Mouse (Mus musculus) C2C12 (cell line): ENCODE measurements around the gene Cpne6. TPM values are rescaled to one million over a fixed set of nuclear protein-coding genes. Genes with fewer than 3 reads are reported as not detected.

Experiments
- H3K27me3 ChIP-seq: one replicate; pipeline ENCODE4 v1.6.1; 2011; ENCODE audit not compliant: control insufficient read depth, insufficient read depth, insufficient read length
- H3K36me3 ChIP-seq: one replicate; pipeline ENCODE4 v1.6.1; 2011; ENCODE audit not compliant: control insufficient read depth, insufficient read depth
- H3K4me3 ChIP-seq: one replicate; pipeline ENCODE4 v1.5.1; 2011; ENCODE audit warnings: mild to moderate bottlenecking, control low read depth; ENCODE audit not compliant: poor library complexity, insufficient read depth, severe bottlenecking
- H3K79me2 ChIP-seq: one replicate; pipeline ENCODE4 v1.6.1; 2011; ENCODE audit not compliant: control insufficient read depth, insufficient read depth
- H3K79me3 ChIP-seq: one replicate; pipeline ENCODE4 v1.6.1; 2011; ENCODE audit warnings: low read depth, control low read depth
- H3ac ChIP-seq: one replicate; pipeline ENCODE3; 2011; ENCODE audit warnings: low read depth; ENCODE audit not compliant: control insufficient read depth, insufficient read length
- CEBPB ChIP-seq: IDR thresholded peaks from one replicate; pipeline ENCODE4 v1.6.1; 2011; ENCODE audit warnings: low read depth, mild to moderate bottlenecking, control low read depth, moderate library complexity
- CTCF ChIP-seq: IDR thresholded peaks from one replicate; pipeline ENCODE4 v1.5.1; 2011; ENCODE audit not compliant: control insufficient read depth, insufficient read depth, insufficient read length
- FOSL1 ChIP-seq: IDR thresholded peaks from one replicate; pipeline ENCODE4 v1.8.0; 2011; ENCODE audit warnings: mild to moderate bottlenecking, low read length; ENCODE audit not compliant: poor library complexity, insufficient read depth, severe bottlenecking
- MAX ChIP-seq: IDR thresholded peaks from one replicate; pipeline ENCODE4 v1.6.1; 2011; ENCODE audit warnings: mild to moderate bottlenecking, control low read depth
- MYOD1 ChIP-seq: IDR thresholded peaks from one replicate; pipeline ENCODE4 v1.6.1; 2011; ENCODE audit warnings: low read depth; ENCODE audit not compliant: control insufficient read depth, insufficient read length
- MYOG ChIP-seq: IDR thresholded peaks from one replicate; pipeline ENCODE4 v1.6.1; 2011; ENCODE audit not compliant: control insufficient read depth, insufficient read length; ENCODE audit errors: extremely low read depth
- USF1 ChIP-seq: IDR thresholded peaks from one replicate; pipeline ENCODE4 v1.6.1; 2011; ENCODE audit warnings: low read depth, mild to moderate bottlenecking, control low read depth, moderate library complexity
- polyA plus RNA-seq: library from polyadenylated mRNA; unstranded; fragments of >200 nt; fragmentation: generic; extraction: Trizol; gene quantifications from one replicate; pipeline ENCODE4 v1.2.1, GENCODE M21; 2012; ENCODE audit warnings: missing spikeins

The Cpne6 gene
- polyA plus RNA-seq, 1 experiment, result not detected

DNA sequence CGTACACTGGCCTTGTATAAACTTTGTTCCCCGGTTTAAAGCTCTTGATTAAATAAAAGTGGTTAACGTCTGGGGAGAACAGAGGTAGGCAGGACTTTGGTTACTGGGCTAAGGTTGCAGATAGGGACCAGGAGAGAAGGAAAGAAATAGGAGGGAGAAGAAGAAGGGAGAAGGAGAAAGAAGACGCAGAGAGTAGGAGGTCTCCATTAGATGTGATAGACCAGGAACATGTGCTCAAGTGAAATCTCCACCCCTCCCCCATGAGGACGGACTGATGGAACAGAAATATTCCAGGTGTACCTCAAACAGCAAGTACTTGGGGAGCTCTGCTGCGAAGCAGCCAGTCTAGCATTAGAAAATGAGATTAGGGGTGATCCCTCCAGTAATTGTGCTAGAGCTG is 40.4 kb upstream of the Cpne6 start:
- H3K79me2 ChIP-seq, result no peaks in the 10 kb centered on the region
- no peaks in the 10 kb centered on the region for H3K79me3 ChIP-seq
- peaks cover 39% of the 10 kb centered on the region for H3K27me3 ChIP-seq
- H3ac ChIP-seq, result no peak overlapping the region
- no peak for TF ChIP-seq USF1
- no peak for TF ChIP-seq FOSL1
- TF ChIP-seq CEBPB, result no peak
- H3K4me3 ChIP-seq, result no peak overlapping the region
- no peaks in the 10 kb centered on the region for H3K36me3 ChIP-seq

DNA sequence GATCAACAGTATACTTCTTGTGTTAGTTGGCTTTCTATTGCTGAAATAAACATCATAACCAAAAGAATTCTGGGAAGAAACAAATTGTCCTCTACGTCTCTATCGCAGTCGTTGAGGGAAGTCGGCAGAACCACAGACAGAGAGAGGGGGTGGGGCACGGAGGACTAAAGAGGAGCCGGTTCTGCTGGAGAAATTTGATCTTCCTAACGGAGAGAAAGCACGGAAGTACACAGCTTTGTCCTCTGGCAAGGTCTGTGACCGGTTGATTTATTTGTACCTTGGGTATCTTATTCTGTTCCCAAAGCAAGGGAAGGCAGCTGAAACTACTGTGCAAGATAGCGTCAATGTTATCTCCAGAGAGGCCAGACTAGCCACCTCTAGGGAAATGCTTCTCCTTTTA is 39.4 kb upstream of the Cpne6 start:
- Histone ChIP-seq H3K79me3 (no peaks in the 10 kb centered on the region), H3K4me3 (no peak overlapping the region), H3K79me2 (no peaks in the 10 kb centered on the region), H3K27me3 (peaks cover 39% of the 10 kb centered on the region), H3K36me3 (no peaks in the 10 kb centered on the region), H3ac (no peak overlapping the region)
- no peak for TF ChIP-seq CEBPB
- TF ChIP-seq FOSL1, result no peak
- no peak for TF ChIP-seq MYOG
- TF ChIP-seq CTCF, result no peak
- TF ChIP-seq MAX, result no peak
- no peak for TF ChIP-seq MYOD1
- TF ChIP-seq USF1, result no peak

DNA sequence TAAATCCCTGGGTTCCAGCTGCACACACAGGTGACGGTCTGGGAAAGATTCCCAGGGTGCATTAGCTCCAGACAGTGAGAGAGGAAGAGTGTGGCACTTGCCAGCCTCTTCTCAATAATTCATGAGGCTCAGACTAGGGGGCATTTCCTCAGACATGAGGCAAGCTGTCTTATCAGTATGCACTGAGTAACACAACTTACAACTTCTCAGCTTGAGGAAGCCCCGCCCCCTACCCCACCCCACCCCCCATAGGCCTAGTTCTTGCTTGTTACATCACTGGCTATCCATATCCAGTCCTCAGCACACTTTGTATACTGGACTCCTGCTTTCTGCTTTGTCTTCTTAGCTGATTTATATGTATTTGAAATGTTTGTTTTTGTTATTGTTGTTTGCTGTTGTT is 34.6 kb upstream of the Cpne6 start:
- Histone ChIP-seq H3K79me3 (no peaks in the 10 kb centered on the region), H3ac (no peak overlapping the region), H3K27me3 (peaks cover 5% of the 10 kb centered on the region), H3K79me2 (no peaks in the 10 kb centered on the region), H3K36me3 (no peaks in the 10 kb centered on the region), H3K4me3 (no peak overlapping the region)
- no peak for TF ChIP-seq CEBPB
- TF ChIP-seq FOSL1, result no peak
- no peak for TF ChIP-seq MAX
- TF ChIP-seq CTCF, result no peak
- no peak for TF ChIP-seq MYOD1

DNA sequence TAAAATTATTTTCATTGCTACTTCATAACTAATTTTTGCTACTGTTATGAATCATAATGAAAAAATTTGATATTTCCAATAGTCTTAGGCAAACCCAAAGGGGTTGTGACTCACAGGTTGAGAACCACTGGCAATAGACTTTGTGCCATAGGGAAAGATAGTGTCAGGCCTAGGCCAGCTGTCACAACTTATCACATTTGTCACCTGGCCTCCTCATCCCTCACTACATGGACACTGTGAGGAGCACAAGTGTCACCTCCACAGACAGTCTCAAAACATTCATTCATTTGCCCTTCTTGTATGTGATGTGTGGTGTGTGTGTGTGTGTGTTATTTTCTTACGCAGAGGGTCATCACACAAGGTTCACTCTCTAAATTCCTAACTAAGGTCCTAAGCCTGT is 32.8 kb upstream of the Cpne6 start:
- H3K4me3 ChIP-seq, result no peak overlapping the region
- no peaks in the 10 kb centered on the region for H3K27me3 ChIP-seq
- no peak overlapping the region for H3ac ChIP-seq
- H3K36me3 ChIP-seq, result no peaks in the 10 kb centered on the region
- no peaks in the 10 kb centered on the region for H3K79me3 ChIP-seq
- H3K79me2 ChIP-seq, result no peaks in the 10 kb centered on the region
- TF ChIP-seq CTCF (no peak), MYOD1 (peak; percentile 95)

DNA sequence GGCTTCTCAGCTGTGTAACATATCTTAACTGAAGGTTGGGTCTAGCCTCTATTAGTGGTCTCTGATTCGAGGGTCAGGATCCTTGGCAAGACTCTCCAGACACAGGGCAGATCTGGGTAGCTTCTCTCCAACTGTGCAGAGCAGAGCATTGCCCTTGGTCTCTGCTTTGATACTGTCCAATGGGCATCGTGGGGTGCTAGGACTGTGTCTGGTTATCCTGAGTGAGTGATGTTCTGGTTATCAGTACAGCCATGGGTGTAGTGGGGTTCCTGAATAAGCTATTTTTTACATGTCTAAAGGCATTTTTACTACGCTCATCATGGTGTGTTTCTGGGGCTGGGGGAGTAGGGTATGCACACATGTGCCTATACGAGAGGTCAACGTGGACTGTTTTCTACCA is 32.4 kb upstream of the Cpne6 start:
- no peaks in the 10 kb centered on the region for H3K79me3 ChIP-seq
- no peak overlapping the region for H3K4me3 ChIP-seq
- no peaks in the 10 kb centered on the region for H3K79me2 ChIP-seq
- no peak overlapping the region for H3ac ChIP-seq
- H3K27me3 ChIP-seq, result no peaks in the 10 kb centered on the region
- TF ChIP-seq FOSL1 (no peak), MYOD1 (no peak), USF1 (no peak)
- no peaks in the 10 kb centered on the region for H3K36me3 ChIP-seq

DNA sequence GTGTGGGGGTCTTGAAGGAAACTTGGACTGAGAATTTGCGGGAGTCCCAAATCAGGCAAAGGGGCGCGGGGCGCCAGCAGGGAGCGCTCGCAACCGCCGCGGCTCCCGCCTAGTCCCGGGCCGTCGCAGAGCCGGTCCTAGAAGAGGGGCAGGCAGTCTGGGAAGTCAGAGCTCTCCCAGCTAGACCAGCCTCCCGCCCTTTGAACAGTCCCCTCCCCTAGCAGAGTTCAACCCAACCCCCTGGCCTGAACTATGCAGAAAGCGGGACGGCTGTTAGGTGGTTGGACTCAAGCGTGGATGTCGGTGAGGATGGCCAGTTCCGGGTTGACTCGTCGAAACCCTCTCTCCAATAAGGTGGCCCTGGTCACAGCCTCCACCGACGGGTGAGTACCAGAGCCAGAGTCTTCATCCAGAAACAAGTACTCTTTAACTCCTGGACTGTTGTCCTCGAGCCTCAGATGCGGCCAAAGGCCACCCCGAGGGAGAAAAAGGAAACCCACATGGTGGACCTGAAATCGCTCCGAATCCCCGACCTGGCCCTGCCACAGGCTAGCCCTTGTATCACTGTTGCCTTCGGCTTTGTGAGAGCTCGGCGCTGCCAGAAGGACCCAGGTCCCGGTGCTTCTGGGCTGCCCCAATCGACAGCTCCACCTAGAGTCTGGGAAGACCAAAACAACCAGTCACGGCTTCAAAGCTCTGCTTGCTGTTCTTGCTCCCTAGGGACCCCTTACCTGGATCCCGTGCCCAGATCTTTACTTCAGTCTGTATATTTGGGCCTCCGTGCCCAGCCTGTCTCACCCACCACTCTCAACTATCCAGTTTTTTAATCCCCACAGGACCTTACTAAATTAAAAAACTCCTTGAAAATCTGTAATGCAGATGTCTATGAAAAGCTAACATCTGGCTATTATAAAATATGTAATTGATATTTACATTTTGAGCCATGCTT is 31.3 kb upstream of the Cpne6 start, which contains the start of gene Dhrs4:
Dhrs4 (plus strand) TSS at position 108 of the 949 bp plus-strand sequence.
- Histone ChIP-seq H3ac (peak within 1 kb of the TSS; percentile 65), H3K36me3 (no peaks in the 10 kb centered on the region), H3K79me3 (no peaks in the 10 kb centered on the region), H3K79me2 (no peaks in the 10 kb centered on the region), H3K4me3 (peak within 1 kb of the TSS; percentile 57), H3K27me3 (no peaks in the 10 kb centered on the region)
- peak; percentile 25 for TF ChIP-seq MAX
- no peak for TF ChIP-seq MYOD1
- TF ChIP-seq CTCF, result peak; percentile 64
- no peak for TF ChIP-seq MYOG
